Mouse (Mus musculus) gastrocnemius, adult 2 months (tissue): ENCODE measurements around the gene Slc24a2. TPM values are rescaled to one million over a fixed set of nuclear protein-coding genes. Genes with fewer than 3 reads are reported as not detected.

ENCODE experiments used
- DNase-seq: peaks from one replicate; pipeline ENCODE4 v3.0.0; 2022
- H3K27ac ChIP-seq: fragments of 200-600 bp; 2 replicates; pipeline ENCODE4 v1.8.1; 2022; ENCODE audit warnings: mild to moderate bottlenecking
- H3K4me3 ChIP-seq: fragments of 200-600 bp; 2 replicates; pipeline ENCODE4 v1.8.1; 2022; ENCODE audit warnings: mild to moderate bottlenecking, moderate library complexity
- CTCF ChIP-seq: fragments of 200-600 bp; IDR thresholded peaks from 2 replicates; pipeline ENCODE4 v1.8.1; 2022; ENCODE audit warnings: antibody characterized with exemption, mild to moderate bottlenecking, moderate library complexity
- intact Hi-C: fragments of 180-260 bp; cut with DNase I; formaldehyde crosslinking; loops from one replicate; pipeline ENCODE4 v1.15.1; 2025
- total RNA-seq, 2 experiments: library from RNA; stranded (reverse); gene quantifications; 2 replicates each; pipeline ENCODE4 v1.2.3; 2021

Gene Slc24a2
- total RNA-seq, 2 experiments from 2014 or later = 0.42 to 0.59 TPM

GRCm38 (mm10) chr4:87019486-87020105, 210.7 kb downstream of the Slc24a2 start:
- no peak for TF ChIP-seq CTCF
- intact Hi-C loops = no loop called here
- H3K27ac ChIP-seq = no peak overlapping the region
- DNase-seq = no peak
- H3K4me3 ChIP-seq = no peak overlapping the region

GRCm38 (mm10) chr4:87018073-87018997, 211.9 kb downstream of the Slc24a2 start:
- intact Hi-C loops = no loop called here
- H3K4me3 ChIP-seq = no peak overlapping the region
- no peak overlapping the region for H3K27ac ChIP-seq
- TF ChIP-seq CTCF = no peak
- no peak for DNase-seq

GRCm38 (mm10) chr4:87017464-87017863, 212.8 kb downstream of the Slc24a2 start:
- no peak for DNase-seq
- intact Hi-C loops = no loop called here
- no peak overlapping the region for H3K27ac ChIP-seq

GRCm38 (mm10) chr4:87015746-87016145, 214.5 kb downstream of the Slc24a2 start:
- no peak overlapping the region for H3K4me3 ChIP-seq
- no peak for TF ChIP-seq CTCF
- intact Hi-C loops = no loop called here
- no peak for DNase-seq
- no peak overlapping the region for H3K27ac ChIP-seq

More at GRCm38 (mm10) chr4:87017464-87017863, 212.8 kb downstream of the Slc24a2 start:
- no peak for TF ChIP-seq CTCF
- no peak overlapping the region for H3K4me3 ChIP-seq

GRCm38 (mm10) chr4:87013721-87014620, 216.3 kb downstream of the Slc24a2 start:
- Histone ChIP-seq H3K27ac (no peak overlapping the region), H3K4me3 (no peak overlapping the region)
- intact Hi-C loops = no loop called here
- no peak for DNase-seq
- TF ChIP-seq CTCF = no peak

- Histone ChIP-seq H3K4me3 (no peak overlapping the region), H3K27ac (no peak overlapping the region)
- intact Hi-C loops = no loop called here
- peak; percentile 1; the same call in 1 of the 2 replicates for TF ChIP-seq CTCF
- no peak for DNase-seq
Measured at GRCm38 (mm10) chr4:86992470-86992869, 237.8 kb downstream of the Slc24a2 start.

GRCm38 (mm10) chr4:86989301-86989700, 241.0 kb downstream of the Slc24a2 start:
- no peak for TF ChIP-seq CTCF
- no peak for DNase-seq
- intact Hi-C loops = no loop called here
- H3K4me3 ChIP-seq = no peak overlapping the region
- no peak overlapping the region for H3K27ac ChIP-seq

- H3K4me3 ChIP-seq = no peak overlapping the region
- no peak for TF ChIP-seq CTCF
Measured at GRCm38 (mm10) chr4:86987846-86988245, 242.4 kb downstream of the Slc24a2 start.

GRCm38 (mm10) chr4:86977272-86977671, 253.0 kb downstream of the Slc24a2 start:
- intact Hi-C loops = no loop called here
- Histone ChIP-seq H3K4me3 (no peak overlapping the region), H3K27ac (no peak overlapping the region)
- TF ChIP-seq CTCF = no peak
- DNase-seq = no peak

More at GRCm38 (mm10) chr4:86987846-86988245, 242.4 kb downstream of the Slc24a2 start:
- no peak for DNase-seq
- intact Hi-C loops = no loop called here
- no peak overlapping the region for H3K27ac ChIP-seq

GRCm38 (mm10) chr4:86957576-86958411, 272.5 kb downstream of the Slc24a2 start:
- peak; percentile 38 for DNase-seq
- Histone ChIP-seq H3K27ac (no peak overlapping the region), H3K4me3 (no peak overlapping the region)
- TF ChIP-seq CTCF = peak; percentile 70
- intact Hi-C loops = no loop called here

- H3K27ac ChIP-seq = no peak overlapping the region
- no peak for TF ChIP-seq CTCF
- intact Hi-C loops = no loop called here
- no peak for DNase-seq
- no peak overlapping the region for H3K4me3 ChIP-seq
Measured at GRCm38 (mm10) chr4:86955448-86955847, 274.8 kb downstream of the Slc24a2 start.

- no peak for TF ChIP-seq CTCF
- no peak for DNase-seq
- H3K27ac ChIP-seq = no peak overlapping the region
- H3K4me3 ChIP-seq = no peak overlapping the region
- intact Hi-C loops = no loop called here
Measured at GRCm38 (mm10) chr4:86953519-86953918, 276.8 kb downstream of the Slc24a2 start.
